Mouse (Mus musculus): ENCODE measurements around the gene Slc25a23. TPM values are rescaled to one million over a fixed set of nuclear protein-coding genes. Genes with fewer than 3 reads are reported as not detected.

Slc25a23 gene
- polyA plus RNA-seq, 1 experiment = 51.8 TPM

- TF ChIP-seq POLR2A (IDR thresholded peaks at IDR 0.05; ENCODE audit: borderline replicate concordance, extremely low read depth, low read depth, low read length) (peak; percentile 58; the same call in 1 of the 2 replicates), CTCF (IDR thresholded peaks at IDR 0.05; ENCODE audit: insufficient read depth, low read length) (no peak)
- peak within 1 kb of the TSS; percentile 62 for H3K4me3 ChIP-seq (replicated peaks; ENCODE audit: extremely low read depth, low read depth, low read length)
- under 1% methylated on average over 97 of the region's 99 CpGs for WGBS
- H3K4me1 ChIP-seq (ENCODE audit: control insufficient read depth, insufficient read depth, low read length) = peaks cover 9% of the 10 kb centered on the region; the same call in 1 of the 2 replicates
- no peak for DNase-seq
These were observed 28.6 kb downstream of the Slc25a23 start, which contains the start of gene Khsrp for GRCm38 (mm10) chr17:57030931-57031660. Gene Khsrp, minus strand, starts transcription at chr17:57031522.

GRCm38 (mm10) chr17:57029691-57030090 is 30.0 kb downstream of the Slc25a23 start:
- H3K4me3 ChIP-seq (replicated peaks; ENCODE audit: extremely low read depth, low read depth, low read length) = no peak overlapping the region
- no peak for DNase-seq
- 20% methylated on average over 8 of the region's 8 CpGs for WGBS

GRCm38 (mm10) chr17:57027471-57027870 is 32.2 kb downstream of the Slc25a23 start:
- H3K4me1 ChIP-seq (ENCODE audit: control insufficient read depth, insufficient read depth, low read length) = peaks cover 9% of the 10 kb centered on the region; the same call in 1 of the 2 replicates
- no peak for TF ChIP-seq CTCF (IDR thresholded peaks at IDR 0.05; ENCODE audit: insufficient read depth, low read length)
- no peak for TF ChIP-seq POLR2A (IDR thresholded peaks at IDR 0.05; ENCODE audit: borderline replicate concordance, extremely low read depth, low read depth, low read length)
- no peak overlapping the region for H3K4me3 ChIP-seq (replicated peaks; ENCODE audit: extremely low read depth, low read depth, low read length)
- DNase-seq = no peak
- WGBS = 89% methylated on average over 4 of the region's 4 CpGs

More at GRCm38 (mm10) chr17:57029691-57030090, 30.0 kb downstream of the Slc25a23 start:
- TF ChIP-seq POLR2A (IDR thresholded peaks at IDR 0.05; ENCODE audit: borderline replicate concordance, extremely low read depth, low read depth, low read length) (no peak), CTCF (IDR thresholded peaks at IDR 0.05; ENCODE audit: insufficient read depth, low read length) (no peak)
- peaks cover 9% of the 10 kb centered on the region; the same call in 1 of the 2 replicates for H3K4me1 ChIP-seq (ENCODE audit: control insufficient read depth, insufficient read depth, low read length)

GRCm38 (mm10) chr17:57020960-57021359 is 38.7 kb downstream of the Slc25a23 start:
- WGBS = 88% methylated on average over 5 of the region's 5 CpGs
- no peak for TF ChIP-seq CTCF (IDR thresholded peaks at IDR 0.05; ENCODE audit: insufficient read depth, low read length)
- TF ChIP-seq POLR2A (IDR thresholded peaks at IDR 0.05; ENCODE audit: borderline replicate concordance, extremely low read depth, low read depth, low read length) = no peak
- Histone ChIP-seq H3K4me3 (replicated peaks; ENCODE audit: extremely low read depth, low read depth, low read length) (no peak overlapping the region), H3K4me1 (ENCODE audit: control insufficient read depth, insufficient read depth, low read length) (no peaks in the 10 kb centered on the region)
- no peak for DNase-seq

GRCm38 (mm10) chr17:57019693-57020092 is 40.0 kb downstream of the Slc25a23 start:
- Histone ChIP-seq H3K4me3 (replicated peaks; ENCODE audit: extremely low read depth, low read depth, low read length) (no peak overlapping the region), H3K4me1 (ENCODE audit: control insufficient read depth, insufficient read depth, low read length) (no peaks in the 10 kb centered on the region)
- no peak for DNase-seq
- no peak for TF ChIP-seq CTCF (IDR thresholded peaks at IDR 0.05; ENCODE audit: insufficient read depth, low read length)
- no peak for TF ChIP-seq POLR2A (IDR thresholded peaks at IDR 0.05; ENCODE audit: borderline replicate concordance, extremely low read depth, low read depth, low read length)
- 81% methylated on average over 2 of the region's 2 CpGs for WGBS

GRCm38 (mm10) chr17:57012245-57012795 is 47.3 kb downstream of the Slc25a23 start:
- TF ChIP-seq CTCF (IDR thresholded peaks at IDR 0.05; ENCODE audit: insufficient read depth, low read length) (no peak), POLR2A (IDR thresholded peaks at IDR 0.05; ENCODE audit: borderline replicate concordance, extremely low read depth, low read depth, low read length) (0 out of 2 replicates have a peak, but pooled peaks have one; percentile 6)
- 63% methylated on average over 13 of the region's 13 CpGs for WGBS
- Histone ChIP-seq H3K4me3 (replicated peaks; ENCODE audit: extremely low read depth, low read depth, low read length) (no peak overlapping the region), H3K4me1 (ENCODE audit: control insufficient read depth, insufficient read depth, low read length) (no peaks in the 10 kb centered on the region)
- no peak for DNase-seq

GRCm38 (mm10) chr17:57011236-57012141 is 48.2 kb downstream of the Slc25a23 start, which contains the start of the genes Gtf2f1 and Gm17949:
Gene Gtf2f1, minus strand, starts transcription at chr17:57011288.
Gene Gm17949, plus strand, starts transcription at chr17:57011469.
- DNase-seq = peak; percentile 90
- TF ChIP-seq CTCF (IDR thresholded peaks at IDR 0.05; ENCODE audit: insufficient read depth, low read length) (peak; percentile 7; the same call in 1 of the 2 replicates), POLR2A (IDR thresholded peaks at IDR 0.05; ENCODE audit: borderline replicate concordance, extremely low read depth, low read depth, low read length) (peak; percentile 100)
- no peaks in the 10 kb centered on the region for H3K4me1 ChIP-seq (ENCODE audit: control insufficient read depth, insufficient read depth, low read length)
- under 1% methylated on average over 51 of the region's 51 CpGs for WGBS
- H3K4me3 ChIP-seq (replicated peaks; ENCODE audit: extremely low read depth, low read depth, low read length) = peak within 1 kb of the TSS; percentile 93

GRCm38 (mm10) chr17:57010911-57011235 is 48.8 kb downstream of the Slc25a23 start:
- TF ChIP-seq CTCF (IDR thresholded peaks at IDR 0.05; ENCODE audit: insufficient read depth, low read length) = no peak
- no peak for TF ChIP-seq POLR2A (IDR thresholded peaks at IDR 0.05; ENCODE audit: borderline replicate concordance, extremely low read depth, low read depth, low read length)
- DNase-seq = no peak
- H3K4me1 ChIP-seq (ENCODE audit: control insufficient read depth, insufficient read depth, low read length) = no peaks in the 10 kb centered on the region
- WGBS = under 1% methylated on average over 19 of the region's 19 CpGs
- peak overlapping the region; percentile 93 for H3K4me3 ChIP-seq (replicated peaks; ENCODE audit: extremely low read depth, low read depth, low read length)

Data from lung, adult 2 months (tissue).